Mouse (Mus musculus) heart, postnatal 4 days (tissue): ENCODE measurements at regions not wholly inside any gene's neighbourhood (a gene's known extent, or its start where the extent isn't known, plus 50 kb on each side); places are given as distances from the start of the nearest gene placed in this dataset.
A peak's percentile ranks its signal among the peaks of the same experiment; 100 is the strongest.

Experiments used
- DNase-seq: peaks from one replicate; pipeline ENCODE4 v3.0.0; 2021

GRCm38 (mm10) chr1:75612083-75612720 is 66.1 kb downstream of the Slc4a3 start:
- no peak for DNase-seq

GRCm38 (mm10) chr1:75613206-75613605 is 67.1 kb downstream of the Slc4a3 start:
- no peak for DNase-seq

- DNase-seq = no peak
Observed at GRCm38 (mm10) chr1:75616971-75617370, 70.9 kb downstream of the Slc4a3 start.

GRCm38 (mm10) chr1:75618367-75618790 is 72.3 kb downstream of the Slc4a3 start:
- DNase-seq = no peak

- no peak for DNase-seq
Observed at GRCm38 (mm10) chr1:75630287-75630686, 84.2 kb downstream of the Slc4a3 start.

- no peak for DNase-seq
Observed at GRCm38 (mm10) chr1:75631729-75632128, 85.7 kb downstream of the Slc4a3 start.

- DNase-seq = no peak
Observed at GRCm38 (mm10) chr1:75635591-75635990, 89.5 kb downstream of the Slc4a3 start.

GRCm38 (mm10) chr1:75639031-75640001 is 93.2 kb downstream of the Slc4a3 start:
- no peak for DNase-seq

- no peak for DNase-seq
Observed at GRCm38 (mm10) chr1:75642496-75642895, 96.4 kb downstream of the Slc4a3 start.

GRCm38 (mm10) chr1:75652547-75652946 is 106.5 kb downstream of the Slc4a3 start:
- DNase-seq = peak; percentile 73

GRCm38 (mm10) chr1:75652987-75653573 is 107.0 kb downstream of the Slc4a3 start:
- DNase-seq = no peak

GRCm38 (mm10) chr1:75653671-75654076 is 107.6 kb downstream of the Slc4a3 start:
- DNase-seq = peak; percentile 81

GRCm38 (mm10) chr1:75656592-75656991 is 110.5 kb downstream of the Slc4a3 start:
- DNase-seq = no peak

- DNase-seq = no peak
Observed at GRCm38 (mm10) chr1:75660336-75661100, 114.5 kb downstream of the Slc4a3 start.

- DNase-seq = peak; percentile 32
Observed at GRCm38 (mm10) chr1:75662141-75662990, 116.3 kb downstream of the Slc4a3 start.

- DNase-seq = no peak
Observed at GRCm38 (mm10) chr1:75667736-75668269, 121.7 kb downstream of the Slc4a3 start.

- no peak for DNase-seq
Observed at GRCm38 (mm10) chr1:75676295-75676694, 130.2 kb downstream of the Slc4a3 start.

GRCm38 (mm10) chr1:75677695-75678094 is 131.6 kb downstream of the Slc4a3 start:
- DNase-seq = no peak

- DNase-seq = no peak
Observed at GRCm38 (mm10) chr1:75678279-75678678, 132.2 kb downstream of the Slc4a3 start.

GRCm38 (mm10) chr1:75680366-75680765 is 134.3 kb downstream of the Slc4a3 start:
- no peak for DNase-seq

GRCm38 (mm10) chr1:75681913-75682312 is 135.8 kb downstream of the Slc4a3 start:
- no peak for DNase-seq
